Mouse (Mus musculus): Measurements from ENCODE around the gene Fhdc1.

The Fhdc1 gene

DNA sequence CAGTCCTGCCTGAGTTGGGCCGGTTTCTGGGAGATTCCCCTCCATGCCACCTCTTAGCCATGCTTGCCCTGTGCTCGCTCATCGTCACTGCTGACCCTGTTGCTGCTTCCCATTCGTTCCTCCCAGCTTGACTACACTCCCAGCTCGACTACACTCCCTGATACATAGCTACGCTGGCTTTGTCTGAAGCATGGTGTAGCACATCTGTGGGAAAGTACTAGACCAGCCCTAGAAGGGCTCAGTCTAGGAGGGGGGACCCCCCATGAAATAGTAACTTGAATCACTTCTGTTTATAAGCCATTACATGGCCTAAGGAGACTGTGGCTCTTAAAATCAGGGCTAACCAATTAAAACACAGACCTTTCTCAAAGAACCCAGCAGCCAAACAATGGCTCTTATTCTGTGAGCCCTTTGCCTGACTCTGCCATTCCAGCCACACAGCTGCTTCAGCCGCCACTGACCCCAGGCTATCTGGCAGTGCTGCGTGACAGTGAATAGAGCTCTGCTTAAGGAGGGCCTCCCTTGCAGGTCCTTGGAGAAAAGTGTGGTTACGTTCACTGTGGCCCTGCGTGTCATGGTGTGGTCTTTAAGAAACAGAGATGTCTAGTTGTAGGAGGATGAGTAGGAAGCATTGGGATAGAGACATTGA, 47.3 kb downstream of the Fhdc1 start:
- DNase-seq (ENCODE audit: low spot score in 2 of 2) = no peak

DNA sequence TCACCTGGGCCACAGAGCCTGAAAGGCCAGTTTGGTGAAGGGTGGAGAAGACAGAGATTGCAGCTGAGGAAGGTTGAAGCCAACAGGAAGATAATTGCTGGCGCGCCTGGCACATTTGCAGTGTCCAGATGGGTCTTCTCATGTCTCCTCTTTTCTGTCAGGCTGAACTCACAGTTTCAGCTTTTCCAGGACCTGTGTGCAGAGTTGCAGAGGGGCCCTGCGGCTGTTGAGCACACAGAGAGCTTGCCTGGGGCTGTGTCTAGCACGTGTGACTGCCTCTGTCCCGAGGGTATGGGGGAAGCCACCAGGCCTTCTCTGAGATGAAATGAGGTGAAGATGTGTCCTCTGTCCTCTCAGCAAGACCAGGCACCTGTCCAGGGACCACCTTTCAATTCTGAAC, 49.0 kb downstream of the Fhdc1 start:
- no peak for DNase-seq (ENCODE audit: low spot score in 2 of 2)

DNA sequence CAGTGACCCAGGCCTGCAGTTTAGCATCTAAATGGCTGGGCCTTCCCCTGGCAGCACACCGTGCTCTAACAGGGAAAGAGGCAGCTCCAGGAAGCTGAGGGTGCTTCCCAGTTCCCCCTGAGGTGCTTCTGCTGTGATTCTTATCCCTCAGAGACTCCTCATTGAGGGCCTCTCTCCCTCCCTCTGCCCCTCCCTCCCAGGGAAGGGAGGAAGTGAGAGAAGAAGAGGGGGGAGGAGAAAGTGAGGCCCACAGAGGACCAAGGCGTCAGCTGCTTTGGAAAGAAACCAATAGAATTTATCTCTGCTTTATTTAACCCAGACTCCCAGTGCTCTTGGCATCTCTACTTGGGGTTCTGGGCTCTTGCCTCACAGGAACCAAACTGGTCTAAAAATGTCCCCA, 50.1 kb downstream of the Fhdc1 start:
- no peak for DNase-seq (ENCODE audit: low spot score in 2 of 2)

DNA sequence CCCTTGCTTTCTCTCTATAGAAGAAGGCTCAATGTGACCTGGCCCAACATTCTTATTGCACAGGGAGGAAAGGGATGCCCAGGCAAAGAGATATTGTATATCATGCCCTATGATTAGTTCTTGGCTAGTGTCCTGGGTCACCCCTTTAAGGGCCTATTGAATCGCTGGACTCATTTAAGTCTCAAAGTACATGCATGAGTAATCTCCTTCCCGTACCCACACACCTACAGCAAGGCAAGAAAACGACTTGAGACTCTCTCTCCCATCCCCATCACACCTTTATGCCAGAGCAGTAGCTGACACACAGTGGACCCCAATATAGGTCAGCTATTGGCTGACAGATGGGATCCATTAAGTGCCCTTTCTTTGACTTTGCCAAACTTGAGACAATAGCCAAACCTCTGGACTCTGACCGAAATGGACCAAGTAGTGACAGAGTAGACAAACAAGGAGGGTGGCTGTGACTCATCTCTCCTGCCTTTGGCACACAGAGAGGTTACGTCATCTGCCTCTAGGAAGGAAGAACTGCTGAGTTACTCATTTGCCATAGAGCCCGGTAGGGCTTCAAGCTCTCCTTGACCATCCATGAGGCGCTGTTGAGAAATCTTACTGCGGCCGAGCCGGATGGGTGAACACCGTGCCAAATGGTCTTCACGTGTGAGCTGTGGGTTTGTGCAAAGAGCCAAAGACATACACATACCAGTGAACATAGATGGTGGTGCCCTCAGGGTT, 51.1 kb downstream of the Fhdc1 start:
- peak; percentile 21 to 35 for DNase-seq (ENCODE audit: low spot score in 2 of 2)

DNA sequence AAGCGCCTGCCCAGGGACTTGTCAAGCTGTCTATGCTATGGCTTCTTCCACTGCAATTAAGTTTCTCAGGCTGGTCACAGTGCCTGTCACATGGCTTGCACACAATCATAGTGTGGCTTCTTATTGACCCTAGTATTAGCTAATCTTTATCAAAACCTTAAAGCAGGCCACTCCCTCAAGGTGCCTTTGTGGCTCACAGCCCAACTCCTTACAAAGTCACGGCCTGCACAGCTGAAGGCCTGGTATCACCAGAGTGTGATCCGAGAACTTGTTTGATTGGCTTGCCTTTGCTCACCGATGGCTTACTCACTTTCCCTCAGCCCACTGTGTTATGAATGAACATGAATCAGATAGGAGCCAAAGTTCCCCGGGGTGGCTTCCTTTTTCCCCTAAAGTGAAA, 52.5 kb downstream of the Fhdc1 start:
- DNase-seq (ENCODE audit: low spot score in 2 of 2) = no peak

DNA sequence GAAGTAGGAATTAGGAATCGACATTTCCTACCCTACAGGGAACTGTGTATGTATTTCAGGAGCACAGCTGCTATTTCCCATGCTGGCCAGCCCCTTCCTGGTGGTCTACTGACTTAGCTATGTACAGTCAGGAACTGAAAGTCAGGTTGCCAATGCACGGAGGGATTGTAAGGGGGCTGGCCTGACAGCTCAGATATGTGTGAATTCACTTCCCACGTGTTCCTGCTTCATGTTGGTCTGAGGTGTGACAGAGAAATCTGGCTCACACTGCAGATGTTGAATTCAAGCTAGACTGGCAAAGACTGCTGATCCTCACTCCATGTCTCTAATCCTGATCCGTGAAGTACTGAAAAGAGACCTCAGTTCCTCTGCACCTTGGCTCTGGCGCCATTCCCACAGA, 57.9 kb downstream of the Fhdc1 start:
- DNase-seq (ENCODE audit: low spot score in 2 of 2) = peak; percentile 27 to 49

DNA sequence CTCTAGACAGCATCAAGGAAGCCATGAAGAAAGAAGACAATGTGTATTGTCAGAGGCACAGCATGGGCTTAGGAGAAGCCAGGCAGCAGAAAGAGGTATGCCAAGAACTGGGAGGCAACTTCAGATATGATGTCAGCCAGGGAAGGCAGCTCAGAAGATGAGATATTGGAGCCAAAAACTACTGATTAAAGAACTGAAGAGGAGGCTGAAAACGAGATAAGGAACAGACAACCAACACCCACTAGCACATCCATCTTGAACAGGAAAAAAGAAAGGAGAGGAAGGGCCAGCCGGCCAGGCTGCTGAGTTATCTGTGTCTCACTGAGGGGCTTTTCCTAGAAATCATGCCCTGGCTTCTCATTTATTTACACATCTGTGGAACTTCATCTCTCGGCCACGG, 66.4 kb downstream of the Fhdc1 start:
- no peak for DNase-seq (ENCODE audit: low spot score in 2 of 2)

DNA sequence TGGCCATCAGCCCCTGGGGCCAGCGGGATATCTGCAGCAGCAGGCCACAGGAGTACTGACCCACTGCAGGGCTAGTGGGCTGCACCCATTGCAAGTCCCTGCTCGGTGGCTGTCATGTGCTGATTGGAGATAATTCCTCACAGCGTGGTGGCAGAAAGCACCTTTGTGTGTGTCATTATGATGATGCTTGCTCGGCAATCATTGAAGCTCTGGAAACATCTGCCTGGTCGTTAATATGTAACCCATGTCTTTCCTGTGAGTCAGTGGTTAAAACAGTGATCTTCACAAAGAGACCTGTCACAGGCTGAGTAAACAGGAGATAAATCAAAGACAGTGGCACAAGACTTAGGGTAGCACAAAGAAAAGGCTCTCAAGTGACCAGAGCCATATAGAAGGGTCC, 67.3 kb downstream of the Fhdc1 start:
- DNase-seq (ENCODE audit: low spot score in 2 of 2) = no peak

DNA sequence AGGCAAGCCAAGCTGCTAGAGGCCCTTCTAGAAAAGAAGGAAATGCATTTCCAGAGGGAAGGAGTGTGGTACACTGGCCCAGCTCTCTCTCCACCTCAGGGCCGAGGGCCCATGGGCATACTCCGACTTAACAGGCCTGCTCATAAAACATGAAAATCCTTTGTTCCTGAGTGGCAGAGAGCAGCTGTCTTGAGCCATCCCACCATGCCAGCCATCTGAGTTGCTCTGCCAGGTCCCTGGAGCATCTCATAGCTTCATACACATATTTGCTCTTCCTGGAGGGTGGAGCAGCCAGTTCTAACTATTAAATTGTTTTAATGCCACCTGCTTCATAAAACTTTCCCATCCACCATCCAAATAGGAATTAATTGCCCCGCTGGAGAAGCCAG, 70.8 kb downstream of the Fhdc1 start:
- no peak for DNase-seq (ENCODE audit: low spot score in 2 of 2)

DNA sequence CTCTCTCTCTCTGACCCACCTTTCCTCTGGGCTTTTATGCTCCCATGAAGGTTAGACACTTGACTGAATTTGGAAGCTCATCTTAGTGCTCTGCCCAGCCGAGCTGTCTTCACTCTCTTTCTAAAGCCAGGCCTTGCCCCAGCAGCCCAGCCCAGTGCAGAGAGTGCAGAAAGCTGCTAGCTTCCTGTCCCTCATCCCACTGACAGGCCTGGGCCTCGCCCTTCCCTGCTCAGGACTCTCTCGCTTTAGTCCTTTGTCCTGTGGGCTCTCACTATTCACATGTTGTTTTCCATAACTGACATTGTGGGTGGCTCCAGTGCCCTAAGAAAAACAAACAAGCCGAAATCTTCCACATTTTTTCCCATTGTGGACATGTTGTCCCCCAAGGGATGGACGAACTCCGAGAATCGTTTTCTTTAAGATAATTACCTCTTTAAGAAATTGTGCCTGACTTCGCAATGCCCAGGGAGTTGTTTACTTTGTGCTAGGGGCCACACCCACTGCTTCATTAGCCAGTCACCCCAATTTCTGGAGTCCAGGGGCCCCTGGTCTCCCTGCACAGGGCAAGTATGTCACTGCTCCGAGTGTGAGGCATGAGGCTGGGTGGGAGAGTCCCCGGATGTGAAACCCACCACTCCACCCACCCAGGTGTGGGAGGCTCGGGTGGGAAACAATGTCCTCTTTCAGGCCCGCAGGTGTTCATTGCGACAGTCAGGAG, 71.3 kb downstream of the Fhdc1 start:
- DNase-seq (ENCODE audit: low spot score in 2 of 2) = no peak

DNA sequence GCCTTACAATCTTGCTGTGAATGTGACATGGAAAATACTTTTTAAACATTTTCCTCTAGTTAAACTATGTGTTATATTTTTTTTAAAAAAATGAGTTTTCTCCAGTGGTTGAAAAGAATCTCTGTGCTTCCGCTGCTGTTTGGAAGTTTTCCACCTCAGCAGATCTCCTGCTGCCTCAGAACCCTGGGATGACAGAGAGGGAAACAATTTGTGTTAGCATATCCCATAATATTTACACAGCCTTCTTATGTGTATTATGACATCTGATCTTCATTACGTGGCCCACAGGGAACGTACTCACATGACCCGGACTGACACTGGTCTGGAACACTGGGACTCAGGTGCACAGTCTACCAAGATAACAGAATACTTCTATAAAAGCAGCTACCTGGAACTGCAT, 74.7 kb downstream of the Fhdc1 start:
- no peak for DNase-seq (ENCODE audit: low spot score in 2 of 2)

DNA sequence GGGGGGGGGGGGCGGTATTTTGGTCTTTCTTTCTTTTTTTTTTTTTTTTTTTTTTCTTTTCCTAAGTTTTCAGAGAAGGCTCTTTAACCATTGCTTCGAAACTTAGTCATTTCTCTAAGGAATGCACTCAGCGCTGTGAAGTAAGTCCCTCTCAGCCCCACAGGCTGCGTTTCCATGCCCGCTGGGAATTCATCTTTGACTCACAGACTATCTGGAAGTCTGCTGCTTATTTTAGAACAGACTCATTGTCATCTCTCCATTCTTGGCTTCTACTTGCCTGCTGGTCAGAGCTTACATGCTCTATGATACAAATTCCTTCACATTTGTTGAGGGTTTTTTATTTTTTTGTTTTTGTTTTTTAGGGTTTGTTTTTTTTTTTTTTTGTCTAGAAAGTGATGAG, 76.8 kb downstream of the Fhdc1 start:
- DNase-seq (ENCODE audit: low spot score in 2 of 2) = peak in 1 of 2 experiments; percentile 18

DNA sequence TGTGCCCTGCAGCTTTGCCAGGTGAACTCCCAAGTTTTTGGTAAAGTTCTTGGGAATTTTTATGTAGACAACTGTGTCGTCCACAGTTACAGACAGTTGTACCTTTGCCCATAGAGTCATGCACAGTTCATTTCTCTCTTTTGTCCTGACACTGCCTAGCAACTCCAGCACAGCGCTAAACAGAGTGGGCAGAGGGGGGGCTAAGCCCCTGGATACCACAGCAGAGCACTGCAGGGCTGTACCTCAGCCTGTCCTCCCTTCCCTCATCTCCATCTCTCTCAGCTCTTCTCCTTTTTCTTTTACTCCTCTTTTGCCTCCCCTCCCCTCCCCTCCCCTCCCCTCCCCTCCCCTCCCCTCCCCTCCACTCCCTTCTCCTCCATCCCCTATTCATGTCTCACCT, 77.5 kb downstream of the Fhdc1 start:
- no peak for DNase-seq (ENCODE audit: low spot score in 2 of 2)

DNA sequence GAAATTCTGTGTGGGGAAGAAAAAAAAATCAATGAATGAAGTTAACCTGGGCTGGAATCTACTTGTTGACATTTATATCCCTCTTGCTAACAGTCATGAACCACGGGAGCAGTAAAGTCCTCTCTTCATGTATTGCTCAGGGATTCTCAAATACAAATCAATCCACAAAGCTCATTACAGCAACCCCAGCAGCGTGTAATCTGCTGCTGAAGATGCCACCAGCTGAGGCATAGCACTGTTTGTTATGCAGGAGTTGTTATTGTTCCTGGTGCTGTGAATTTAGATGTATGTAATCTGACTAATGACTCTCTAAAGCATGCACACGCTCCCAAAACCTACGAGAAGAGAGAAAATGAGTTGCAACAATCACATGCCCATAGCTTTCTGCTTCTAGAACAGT, 82.3 kb downstream of the Fhdc1 start:
- no peak for DNase-seq (ENCODE audit: low spot score in 2 of 2)

DNA sequence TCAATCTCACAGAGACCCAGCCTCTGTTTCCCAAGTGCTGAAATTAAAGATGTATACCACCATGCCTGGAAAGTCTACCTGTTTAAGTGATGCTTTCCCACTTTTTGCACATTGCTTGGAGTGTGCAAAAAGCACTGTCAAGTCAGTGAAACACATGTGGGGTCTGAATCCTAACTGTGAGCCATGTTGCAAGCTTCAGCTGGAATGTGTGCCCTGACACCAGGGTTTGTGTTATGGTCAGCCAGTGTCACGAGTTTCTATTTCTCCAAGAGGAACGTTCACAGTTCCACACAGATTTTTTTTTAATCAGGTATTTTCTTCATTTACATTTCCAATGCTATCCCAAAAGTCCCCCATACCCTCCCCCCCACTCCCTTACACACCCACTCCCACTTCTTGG, 84.0 kb downstream of the Fhdc1 start:
- no peak for DNase-seq (ENCODE audit: low spot score in 2 of 2)

DNA sequence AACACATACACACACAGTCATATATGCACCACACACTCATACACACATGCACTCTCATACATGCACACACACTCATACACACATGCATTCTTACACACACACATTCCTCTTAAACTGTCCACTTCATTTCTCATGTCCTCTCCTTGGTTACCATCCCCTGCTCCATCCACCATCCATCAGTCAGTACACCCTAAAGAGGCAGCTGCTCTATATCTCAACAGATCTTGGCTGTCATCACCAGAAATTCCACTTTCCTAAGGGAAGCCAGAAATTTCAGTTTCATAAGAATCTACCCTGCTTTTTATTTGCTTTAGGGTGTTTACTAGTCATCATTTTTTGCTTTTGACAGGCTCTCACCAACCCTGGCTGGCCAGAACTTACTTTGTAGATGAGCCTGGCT, 84.4 kb downstream of the Fhdc1 start:
- no peak for DNase-seq (ENCODE audit: low spot score in 2 of 2)

DNA sequence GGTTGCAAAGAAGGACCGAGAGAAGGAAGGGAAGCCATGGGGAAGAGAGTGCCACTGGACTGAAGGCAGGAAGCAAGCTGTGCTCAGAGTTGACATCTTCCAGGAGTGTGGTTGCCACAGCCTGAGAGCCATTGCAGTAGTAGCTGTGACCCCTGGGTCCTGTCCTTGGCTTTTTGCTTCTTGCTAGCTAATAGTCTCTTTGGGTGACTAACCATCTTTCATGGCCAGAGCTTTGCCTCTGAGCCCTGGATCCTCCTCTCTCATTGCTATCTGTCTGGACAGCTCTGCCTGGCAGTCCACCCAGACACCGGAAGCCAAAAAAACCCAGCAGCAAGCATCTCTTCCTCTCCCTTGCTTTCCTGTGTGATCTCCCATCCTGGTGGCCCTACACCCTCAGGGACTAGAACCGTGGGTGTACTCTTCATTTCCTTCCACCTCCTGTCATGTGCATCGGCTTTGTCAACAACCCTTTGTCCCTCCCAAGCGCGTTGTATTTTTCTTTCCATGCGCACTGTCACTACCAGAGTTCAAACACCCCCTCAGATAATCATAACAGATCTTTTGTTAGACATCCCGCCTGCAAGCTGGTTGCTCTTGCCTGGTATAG, 85.3 kb downstream of the Fhdc1 start:
- DNase-seq (ENCODE audit: low spot score in 2 of 2) = no peak

Data from right cerebral cortex, adult 2 months (tissue).